Mouse (Mus musculus): ENCODE data around the gene Gm44. TPM values are rescaled to one million over a fixed set of nuclear protein-coding genes. Genes with fewer than 3 reads are reported as not detected.
"Not testable (repeated sequence)": the region's sequence is repeated elsewhere in the genome, so short reads cannot be mapped to it uniquely, and the experiment has no call there.

Gene Gm44
- not detected in 2 replicates for polyA plus RNA-seq (2015; fragmentation: Nextera tagmentation; extraction: Ambion mirVana)

DNA sequence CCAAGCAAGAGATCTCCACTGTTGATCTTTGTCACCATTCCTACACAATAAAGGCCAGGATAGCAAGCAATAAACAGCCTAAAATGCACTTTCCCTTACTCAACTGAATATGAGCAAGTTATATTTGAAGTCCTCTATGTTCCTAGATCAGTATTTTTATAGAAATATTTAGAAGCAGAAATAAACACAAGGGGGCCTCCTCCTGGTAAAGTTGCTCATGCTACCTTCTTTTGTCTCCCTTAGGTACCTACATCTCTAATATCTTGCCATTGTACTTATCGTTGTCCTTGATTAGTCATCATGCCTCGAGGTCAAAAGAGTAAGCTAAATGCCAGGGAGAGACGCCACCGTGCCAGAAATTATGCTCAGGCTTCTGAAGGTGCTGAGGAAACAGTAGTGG lies at the start of gene Gm44:
Gm44 (plus strand) TSS at position 301 of the 400 bp plus-strand sequence.
- no peaks in the 10 kb centered on the region for H3K9me3 ChIP-seq (ENCODE audit: control insufficient read depth, low read length)
- H3K4me3 ChIP-seq (ENCODE audit: low read length), result no peak within 1 kb of the TSS
- H3K27me3 ChIP-seq (replicated peaks; ENCODE audit: control insufficient read depth, insufficient read depth, low read length), result no peaks in the 10 kb centered on the region
- no peak within 1 kb of the TSS for H3K9ac ChIP-seq (ENCODE audit: low read depth, low read length)
- H3K4me2 ChIP-seq (ENCODE audit: low read length), result no peak within 1 kb of the TSS
- no peaks in the 10 kb centered on the region for H3K4me1 ChIP-seq (ENCODE audit: control insufficient read depth, insufficient read depth, low read depth, low read length)
- H3K27ac ChIP-seq (ENCODE audit: low read depth, low read length), result no peak within 1 kb of the TSS
- H3K36me3 ChIP-seq (ENCODE audit: control insufficient read depth, insufficient read depth, low read length), result no peaks in the 10 kb centered on the region
- ATAC-seq, result no peak
- 88% methylated on average over 4 of the region's 4 CpGs for WGBS

DNA sequence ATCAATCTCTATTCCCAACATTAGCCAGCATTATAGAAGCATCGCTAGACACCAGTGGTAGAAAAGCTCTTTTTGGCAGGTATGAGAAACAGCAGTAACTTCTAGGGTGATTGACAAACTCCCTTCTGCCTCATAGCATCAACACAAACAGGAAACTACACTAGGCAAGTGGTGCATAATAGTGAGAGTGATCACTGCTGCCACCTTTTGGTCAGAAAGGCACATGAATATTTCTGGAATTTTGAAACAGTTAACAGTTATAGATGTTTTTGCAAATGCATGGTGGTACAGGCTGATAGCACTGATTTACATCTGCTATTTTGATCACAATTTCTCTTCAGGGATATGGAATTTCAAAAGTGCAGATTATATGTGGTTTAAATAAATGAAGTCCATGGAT lies 36.0 kb downstream of the Gm44 start:
- no peak for ATAC-seq

DNA sequence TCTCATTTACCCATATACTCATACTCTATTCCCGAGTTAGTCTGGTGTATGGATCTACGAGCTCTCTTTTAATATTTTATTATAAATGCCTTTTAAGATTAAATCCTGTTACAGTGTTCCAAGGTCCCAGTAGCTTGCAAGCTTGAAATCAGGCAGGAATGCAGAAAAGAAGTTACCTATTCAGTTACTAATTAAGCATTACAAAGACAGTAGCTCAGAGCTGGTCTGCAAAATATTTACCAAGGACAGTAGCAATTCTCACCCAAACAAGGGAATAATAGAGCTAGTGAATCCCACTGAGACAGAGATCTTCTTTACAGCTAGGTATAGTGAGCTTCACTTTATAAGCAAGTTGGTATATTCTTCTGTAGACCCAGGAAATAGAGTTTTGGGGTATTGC lies 46.3 kb downstream of the Gm44 start:
- 50% methylated on average over 2 of the region's 2 CpGs for WGBS
- not testable (repeated sequence) for H3K9me3 ChIP-seq (ENCODE audit: control insufficient read depth, low read length); H3K27ac ChIP-seq (ENCODE audit: low read depth, low read length); H3K4me2 ChIP-seq (ENCODE audit: low read length); H3K4me3 ChIP-seq (ENCODE audit: low read length); H3K4me1 ChIP-seq (ENCODE audit: control insufficient read depth, insufficient read depth, low read depth, low read length); H3K27me3 ChIP-seq (replicated peaks; ENCODE audit: control insufficient read depth, insufficient read depth, low read length); ATAC-seq; H3K9ac ChIP-seq (ENCODE audit: low read depth, low read length); H3K36me3 ChIP-seq (ENCODE audit: control insufficient read depth, insufficient read depth, low read length)

More for the DNA sequence above, 36.0 kb downstream of the Gm44 start:
- no peaks in the 10 kb centered on the region for H3K9me3 ChIP-seq (ENCODE audit: control insufficient read depth, low read length)
- H3K36me3 ChIP-seq (ENCODE audit: control insufficient read depth, insufficient read depth, low read length), result no peaks in the 10 kb centered on the region
- H3K4me3 ChIP-seq (ENCODE audit: low read length), result no peak overlapping the region
- no peak overlapping the region for H3K4me2 ChIP-seq (ENCODE audit: low read length)
- H3K9ac ChIP-seq (ENCODE audit: low read depth, low read length), result no peak overlapping the region
- H3K27me3 ChIP-seq (replicated peaks; ENCODE audit: control insufficient read depth, insufficient read depth, low read length), result no peaks in the 10 kb centered on the region
- no peak overlapping the region for H3K27ac ChIP-seq (ENCODE audit: low read depth, low read length)
- no peaks in the 10 kb centered on the region for H3K4me1 ChIP-seq (ENCODE audit: control insufficient read depth, insufficient read depth, low read depth, low read length)
- 55% methylated on average over 1 of the region's 1 CpGs for WGBS
